Mouse (Mus musculus) lung, postnatal 10 days (tissue): ENCODE measurements around the gene Rpl18.
A peak's percentile ranks its signal among the peaks of the same experiment; 100 is the strongest.

Experiments
- DNase-seq: peaks from one replicate; pipeline ENCODE4 v3.0.0; 2021

The Rpl18 gene

GRCm38 (mm10) chr7:45715090-45715708 lies at the start of gene Rpl18:
TSS of gene Rpl18 (plus strand) at chr7:45715457.
- DNase-seq: peak; percentile 99

DNA sequence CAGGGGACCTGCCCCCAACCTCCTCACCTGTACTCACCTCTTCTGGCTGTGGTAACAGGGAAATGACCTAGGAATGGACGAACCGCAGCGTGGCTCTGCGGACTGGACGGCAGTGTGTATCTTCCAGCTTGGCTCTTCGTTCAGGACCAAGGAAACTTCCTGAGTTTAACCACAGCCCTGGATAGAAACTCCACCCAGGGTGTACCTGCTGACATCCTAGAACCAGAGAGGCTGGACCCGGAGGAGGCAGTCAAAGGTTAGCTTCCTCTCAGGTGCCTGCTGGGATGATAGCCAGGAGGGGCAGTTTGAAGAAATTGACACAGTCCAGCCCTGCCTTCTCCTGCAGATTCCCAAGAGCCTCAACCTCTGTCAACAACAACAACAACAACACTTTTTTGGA lies 49.1 kb upstream of the Rpl18 start, which contains the start of gene Fut2:
TSS of gene Fut2 (minus strand) at position 234 of the 400 bp plus-strand sequence.
- no peak for DNase-seq

- no peak for DNase-seq
Observed at GRCm38 (mm10) chr7:45667761-45668160, 47.5 kb upstream of the Rpl18 start.

- DNase-seq: no peak
Observed at GRCm38 (mm10) chr7:45668921-45669320, 46.3 kb upstream of the Rpl18 start.

DNA sequence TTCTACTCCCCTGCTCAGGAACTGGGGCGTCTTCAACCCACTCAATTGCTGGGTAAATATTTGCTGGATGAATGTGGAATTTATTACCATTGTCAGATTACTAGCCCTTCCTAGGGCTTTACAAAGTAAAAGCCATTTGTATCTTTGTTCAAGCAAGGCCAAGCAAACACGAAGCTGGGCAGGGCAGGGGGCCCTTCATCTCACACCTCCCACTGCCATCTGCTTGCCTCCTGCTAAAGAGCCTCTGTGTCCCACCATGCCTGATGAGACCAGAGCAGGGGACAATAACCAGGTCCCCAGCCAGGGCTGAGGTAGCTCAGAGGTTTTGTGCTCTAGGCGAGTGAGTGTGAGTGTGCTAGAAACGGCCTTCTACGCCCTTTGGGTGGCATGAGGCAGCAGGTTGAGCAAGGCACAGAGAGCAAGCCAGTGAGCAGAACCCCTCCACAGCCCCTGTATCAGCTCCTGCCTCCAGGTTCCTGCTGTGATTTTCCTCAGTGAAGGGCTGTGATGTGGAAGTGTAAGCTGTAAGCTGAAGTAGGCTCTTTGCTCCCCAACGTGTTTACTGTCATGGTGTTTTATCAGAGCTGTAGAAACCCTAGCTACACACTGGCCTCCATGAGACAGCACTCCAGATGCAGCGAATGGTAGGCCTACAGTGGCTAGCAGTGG lies 37.5 kb upstream of the Rpl18 start:
- no peak for DNase-seq

GRCm38 (mm10) chr7:45678513-45678912 lies 36.7 kb upstream of the Rpl18 start:
- no peak for DNase-seq

- peak; percentile 64 for DNase-seq
Observed at GRCm38 (mm10) chr7:45679966-45680621, 35.2 kb upstream of the Rpl18 start.

DNA sequence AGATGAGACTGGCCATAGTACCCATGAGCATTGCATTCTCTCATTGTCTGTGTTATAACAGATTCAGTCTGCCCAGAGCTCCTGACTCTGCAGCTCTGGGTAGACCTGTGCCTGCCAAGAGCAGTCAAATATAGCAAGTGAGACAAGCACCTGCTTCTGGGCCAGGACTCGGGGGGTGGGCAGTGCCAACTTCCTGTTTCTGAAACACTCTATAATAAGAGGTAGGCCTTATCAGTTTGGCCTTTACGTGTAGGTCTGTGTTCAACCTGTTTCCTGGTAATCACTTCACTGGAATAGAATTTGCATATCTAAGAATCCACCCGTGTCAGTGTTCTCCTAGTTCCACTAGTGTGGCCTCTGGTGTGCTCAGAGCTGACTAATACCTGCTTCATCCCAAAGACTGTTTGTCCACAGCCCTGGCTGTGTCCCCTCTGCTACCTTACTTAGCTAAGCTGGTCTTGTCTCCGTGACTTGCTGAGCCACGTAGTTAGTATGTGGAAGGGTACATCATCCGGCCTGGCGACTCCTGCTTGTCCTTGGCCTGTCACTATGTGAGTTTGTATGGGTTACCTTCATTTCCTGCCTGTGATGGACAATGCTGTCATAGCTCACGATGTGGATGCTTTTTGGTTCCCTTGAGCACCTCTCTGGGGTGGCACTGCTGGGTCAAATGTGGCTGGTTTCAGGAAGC lies 34.1 kb upstream of the Rpl18 start:
- DNase-seq: no peak

GRCm38 (mm10) chr7:45682144-45683126 lies 32.8 kb upstream of the Rpl18 start:
- DNase-seq: peak; percentile 93

GRCm38 (mm10) chr7:45683396-45684050 lies 31.7 kb upstream of the Rpl18 start, which contains the start of gene Ntn5:
TSS of gene Ntn5 (plus strand) at chr7:45684022.
- DNase-seq: no peak

DNA sequence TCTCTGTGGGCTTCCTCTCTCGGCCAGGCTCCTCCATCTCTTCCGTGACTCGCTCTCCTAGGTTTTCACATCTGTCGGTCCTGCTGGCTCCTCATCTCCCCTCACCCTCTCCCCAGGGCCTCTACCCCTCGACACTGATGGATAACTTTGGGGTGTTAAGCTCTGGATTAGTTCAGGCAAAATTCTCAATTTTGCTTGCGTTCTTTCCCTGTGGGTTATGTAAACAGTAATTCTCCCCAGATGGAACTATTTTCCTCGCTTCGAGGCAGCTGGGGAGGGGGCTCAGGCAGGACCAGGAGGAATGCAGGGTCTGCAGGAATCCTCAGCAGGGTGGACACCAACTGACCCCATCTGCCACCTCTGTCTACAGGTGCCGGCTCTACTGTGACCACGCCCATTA lies 29.4 kb upstream of the Rpl18 start:
- DNase-seq: no peak

- no peak for DNase-seq
Observed at GRCm38 (mm10) chr7:45686841-45687240, 28.4 kb upstream of the Rpl18 start.

GRCm38 (mm10) chr7:45689099-45689498 lies 26.2 kb upstream of the Rpl18 start:
- DNase-seq: no peak

DNA sequence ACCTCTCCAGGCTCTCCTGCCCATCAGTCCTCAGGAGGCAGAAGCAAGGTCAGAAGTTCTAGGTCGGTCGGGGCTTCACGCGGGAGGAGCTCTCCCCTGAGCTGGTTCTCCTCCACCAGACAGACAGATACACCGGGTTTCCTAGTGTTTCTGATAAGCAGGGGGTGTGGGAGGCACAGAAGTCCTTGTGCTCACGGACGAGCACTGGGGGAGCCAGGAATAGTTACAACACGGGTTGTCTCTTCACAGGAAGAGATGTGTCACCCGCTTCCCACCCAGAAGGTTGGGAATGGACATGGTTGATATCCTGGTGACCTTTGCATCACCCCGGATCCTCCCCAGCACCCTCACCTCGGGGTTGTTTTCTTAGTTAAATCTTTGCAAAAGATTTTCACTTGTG lies 25.5 kb upstream of the Rpl18 start:
- DNase-seq: no peak

GRCm38 (mm10) chr7:45692364-45692763 lies 22.9 kb upstream of the Rpl18 start:
- DNase-seq: no peak

DNA sequence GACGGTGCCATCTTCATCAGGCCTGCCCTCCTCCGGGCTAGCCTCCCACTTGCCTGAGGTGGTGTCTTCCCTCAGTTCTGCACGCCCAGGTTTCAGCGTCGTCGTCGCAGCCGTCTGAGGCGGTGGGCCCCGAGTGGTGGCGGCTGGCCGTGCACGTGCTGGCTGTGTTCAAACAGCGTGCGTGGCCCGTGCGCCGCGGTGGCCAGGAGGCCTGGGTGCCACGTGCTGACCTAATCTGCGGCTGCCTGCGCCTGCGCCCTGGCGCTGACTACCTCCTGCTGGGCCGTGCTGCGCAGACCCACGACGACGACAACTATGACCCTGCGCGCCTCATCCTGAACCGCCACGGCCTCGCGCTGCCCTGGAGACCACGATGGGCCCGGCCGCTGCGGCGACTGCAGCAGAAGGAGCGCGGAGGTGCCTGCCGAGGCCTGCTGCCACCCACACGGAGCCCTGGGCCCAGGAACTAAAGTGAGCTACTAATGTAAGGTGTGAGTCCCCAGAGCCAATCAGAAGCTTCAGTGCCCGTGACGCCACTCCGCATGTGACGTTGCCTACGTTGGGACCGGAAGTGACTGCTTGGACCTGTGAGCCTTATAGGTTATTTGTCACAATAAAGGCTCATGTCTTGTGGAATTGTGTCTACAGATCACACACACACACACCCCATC lies 21.2 kb upstream of the Rpl18 start, which contains the start of gene Sec1:
TSS of gene Sec1 (minus strand) at position 482 of the 671 bp plus-strand sequence.
- DNase-seq: no peak

- DNase-seq: no peak
Observed at GRCm38 (mm10) chr7:45695098-45695497, 20.2 kb upstream of the Rpl18 start.

- no peak for DNase-seq
Observed at GRCm38 (mm10) chr7:45697894-45698293, 17.4 kb upstream of the Rpl18 start.

DNA sequence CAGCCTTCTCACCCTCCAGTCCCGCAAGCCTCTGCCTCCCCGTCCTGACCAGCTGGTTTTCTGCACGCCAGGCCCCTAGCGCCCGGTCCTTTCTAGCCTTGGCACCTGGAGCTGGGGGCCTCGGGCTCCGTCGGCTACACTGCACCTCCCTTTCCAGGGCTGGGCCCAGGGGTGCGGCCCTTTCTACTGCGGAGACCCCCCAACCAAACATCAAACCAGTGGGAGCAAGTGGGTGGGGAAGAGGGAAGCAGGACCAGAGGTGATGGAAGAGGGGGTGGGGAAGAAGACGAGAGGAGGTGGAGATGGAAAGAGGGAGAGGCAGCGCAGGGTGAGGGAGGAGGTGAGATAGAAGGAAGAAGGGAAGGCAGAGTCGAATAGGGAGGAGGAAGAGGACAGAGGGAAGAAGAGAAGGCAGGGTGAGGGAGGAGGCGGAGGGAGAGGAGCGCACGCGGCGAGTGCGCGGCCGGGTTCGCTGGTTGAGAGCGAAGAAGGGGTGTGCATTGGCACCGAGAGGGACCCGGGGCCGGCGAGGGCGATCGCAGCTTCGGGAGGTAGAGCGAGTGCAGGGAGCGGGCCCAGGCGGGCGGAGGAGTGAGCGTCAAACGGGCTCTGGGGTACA lies 15.6 kb upstream of the Rpl18 start, which contains the start of gene Car11:
TSS of gene Car11 (plus strand) at position 321 of the 619 bp plus-strand sequence.
- no peak for DNase-seq

GRCm38 (mm10) chr7:45700301-45701015 lies 14.8 kb upstream of the Rpl18 start:
- DNase-seq: peak; percentile 88
